Mouse (Mus musculus): ENCODE measurements at regions not wholly inside any gene's neighbourhood (a gene's known extent, or its start where the extent isn't known, plus 50 kb on each side); places are given as distances from the start of the nearest gene placed in this dataset.
"Not testable (repeated sequence)": the region's sequence is repeated elsewhere in the genome, so short reads cannot be mapped to it uniquely, and the experiment has no call there.

- no peak for DNase-seq (ENCODE audit: low read depth, low spot score)
Observed at GRCm38 (mm10) chr14:37571971-37572370, 436.9 kb upstream of the Ghitm start.

GRCm38 (mm10) chr14:37558258-37558657 lies 423.2 kb upstream of the Ghitm start:
- DNase-seq (ENCODE audit: low read depth, low spot score) = no peak

- no peak for DNase-seq (ENCODE audit: low read depth, low spot score)
Observed at GRCm38 (mm10) chr14:37523616-37524015, 388.5 kb upstream of the Ghitm start.

GRCm38 (mm10) chr14:37520631-37521030 lies 385.6 kb upstream of the Ghitm start:
- DNase-seq (ENCODE audit: low read depth, low spot score) = not testable (repeated sequence)

GRCm38 (mm10) chr14:37505314-37505713 lies 370.2 kb upstream of the Ghitm start:
- no peak for DNase-seq (ENCODE audit: low read depth, low spot score)

- DNase-seq (ENCODE audit: low read depth, low spot score) = no peak
Observed at GRCm38 (mm10) chr14:37490711-37491110, 355.6 kb upstream of the Ghitm start.

- DNase-seq (ENCODE audit: low read depth, low spot score) = no peak
Observed at GRCm38 (mm10) chr14:37485292-37485691, 350.2 kb upstream of the Ghitm start.

GRCm38 (mm10) chr14:37477599-37477998 lies 342.5 kb upstream of the Ghitm start:
- DNase-seq (ENCODE audit: low read depth, low spot score) = no peak

- DNase-seq (ENCODE audit: low read depth, low spot score) = no peak
Observed at GRCm38 (mm10) chr14:37468711-37469110, 333.6 kb upstream of the Ghitm start.

- no peak for DNase-seq (ENCODE audit: low read depth, low spot score)
Observed at GRCm38 (mm10) chr14:37440874-37441273, 305.8 kb upstream of the Ghitm start.

- no peak for DNase-seq (ENCODE audit: low read depth, low spot score)
Observed at GRCm38 (mm10) chr14:37430656-37431055, 295.6 kb upstream of the Ghitm start.

GRCm38 (mm10) chr14:37425506-37425905 lies 290.4 kb upstream of the Ghitm start:
- no peak for DNase-seq (ENCODE audit: low read depth, low spot score)

- DNase-seq (ENCODE audit: low read depth, low spot score) = no peak
Observed at GRCm38 (mm10) chr14:37421566-37421965, 286.5 kb upstream of the Ghitm start.

GRCm38 (mm10) chr14:37412583-37412982 lies 277.5 kb upstream of the Ghitm start:
- not testable (repeated sequence) for DNase-seq (ENCODE audit: low read depth, low spot score)

- no peak for DNase-seq (ENCODE audit: low read depth, low spot score)
Observed at GRCm38 (mm10) chr14:37371972-37372371, 236.9 kb upstream of the Ghitm start.

- DNase-seq (ENCODE audit: low read depth, low spot score) = no peak
Observed at GRCm38 (mm10) chr14:37361896-37362295, 226.8 kb upstream of the Ghitm start.

- no peak for DNase-seq (ENCODE audit: low read depth, low spot score)
Observed at GRCm38 (mm10) chr14:37355968-37356704, 221.1 kb upstream of the Ghitm start.

GRCm38 (mm10) chr14:37323392-37323791 lies 188.3 kb upstream of the Ghitm start:
- no peak for DNase-seq (ENCODE audit: low read depth, low spot score)

GRCm38 (mm10) chr14:37315239-37315895 lies 180.3 kb upstream of the Ghitm start:
- no peak for DNase-seq (ENCODE audit: low read depth, low spot score)

- DNase-seq (ENCODE audit: low read depth, low spot score) = no peak
Observed at GRCm38 (mm10) chr14:37313906-37314305, 178.8 kb upstream of the Ghitm start.

GRCm38 (mm10) chr14:37312887-37313286 lies 177.8 kb upstream of the Ghitm start:
- no peak for DNase-seq (ENCODE audit: low read depth, low spot score)

- no peak for DNase-seq (ENCODE audit: low read depth, low spot score)
Observed at GRCm38 (mm10) chr14:37306622-37307274, 171.7 kb upstream of the Ghitm start.

- DNase-seq (ENCODE audit: low read depth, low spot score) = no peak
Observed at GRCm38 (mm10) chr14:37298631-37299030, 163.6 kb upstream of the Ghitm start.
